Mouse (Mus musculus): Measurements from ENCODE around the gene Ttll5.

The Ttll5 gene

GRCm38 (mm10) chr12:86097781-86098180 is 273.3 kb downstream of the Ttll5 start:
- DNase-seq (ENCODE audit: extremely low spot score), result no peak

GRCm38 (mm10) chr12:86100711-86101110 is 276.3 kb downstream of the Ttll5 start:
- no peak for DNase-seq (ENCODE audit: extremely low spot score)

DNA sequence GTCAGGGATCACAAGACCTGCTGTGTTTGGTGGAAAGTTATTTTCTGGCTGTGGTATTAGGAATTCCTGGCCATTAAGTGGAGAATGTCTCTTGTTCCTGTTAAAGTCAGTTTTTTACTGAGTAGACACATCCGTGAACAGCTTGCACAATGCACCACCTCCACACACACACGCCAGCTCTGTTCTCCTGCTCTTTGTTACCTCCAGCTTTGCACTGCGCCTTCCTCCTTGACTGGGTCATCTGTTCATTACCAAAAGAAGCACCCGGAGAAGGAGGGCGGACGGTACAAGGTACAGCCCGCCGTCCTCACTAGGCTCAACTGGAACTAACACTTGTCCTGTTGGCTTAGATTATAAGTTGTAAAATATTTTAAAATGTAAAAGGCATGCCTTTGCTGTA is 278.2 kb downstream of the Ttll5 start:
- no peak for DNase-seq (ENCODE audit: extremely low spot score)

DNA sequence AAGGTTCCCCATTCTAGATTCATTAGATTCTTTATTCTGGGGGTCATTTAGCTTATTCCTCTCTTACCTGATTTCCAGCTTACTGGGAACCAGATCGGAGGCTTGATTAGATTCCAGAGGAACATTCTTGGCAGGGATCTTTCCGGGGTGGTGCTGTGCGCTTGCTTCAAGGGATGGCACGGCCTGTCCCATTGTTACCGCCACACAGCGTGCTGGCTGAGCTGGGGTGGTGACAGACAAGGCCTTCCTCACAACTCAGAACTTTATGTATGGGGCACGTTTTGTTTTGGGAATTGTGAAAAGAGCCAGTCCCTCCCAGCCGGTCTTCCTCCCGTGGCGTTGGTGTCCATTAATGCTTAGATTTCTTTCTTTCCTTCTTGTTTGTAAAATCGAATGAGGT is 278.9 kb downstream of the Ttll5 start:
- DNase-seq (ENCODE audit: extremely low spot score), result no peak

DNA sequence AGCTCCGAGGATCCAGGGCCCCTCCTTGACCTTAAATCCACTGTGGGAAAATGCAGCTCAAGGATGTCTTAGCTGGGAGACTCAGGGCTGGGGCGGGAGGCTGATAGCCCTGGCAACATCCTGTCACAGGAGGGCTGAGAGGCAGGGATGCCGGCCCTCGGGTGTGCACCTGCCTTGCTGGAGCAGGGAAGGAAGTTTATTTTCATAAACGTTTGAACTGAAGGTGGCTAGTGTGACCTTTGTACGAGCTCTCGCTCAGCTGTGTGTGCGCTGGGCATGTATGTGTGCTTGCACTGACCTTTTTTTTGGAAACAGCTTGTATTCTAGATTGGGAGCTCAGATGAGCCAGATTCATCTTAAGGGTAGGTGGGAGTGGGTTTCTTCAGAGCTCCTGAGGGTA is 279.4 kb downstream of the Ttll5 start:
- DNase-seq (ENCODE audit: extremely low spot score), result no peak

DNA sequence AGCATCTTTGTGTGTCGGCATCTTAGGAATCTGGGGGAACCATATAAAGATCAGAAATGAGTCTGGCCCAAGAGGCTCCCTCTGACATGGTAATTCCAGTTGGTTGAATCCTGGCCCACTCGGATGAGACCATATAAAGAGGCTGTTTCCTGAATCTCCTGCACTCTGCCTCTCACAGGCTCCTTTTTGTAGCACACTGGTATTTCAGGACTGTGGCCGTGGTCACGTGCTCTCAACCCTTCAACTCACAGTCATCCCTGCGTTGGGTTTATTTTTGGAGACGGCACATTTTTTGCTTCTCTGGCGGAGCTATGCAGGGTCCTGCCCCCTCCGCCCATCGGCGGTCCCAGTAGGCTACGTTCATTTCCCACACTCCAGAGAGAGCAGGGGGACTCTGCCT is 279.8 kb downstream of the Ttll5 start:
- DNase-seq (ENCODE audit: extremely low spot score), result no peak

- no peak for DNase-seq (ENCODE audit: extremely low spot score)
Observed at GRCm38 (mm10) chr12:86105546-86105945, 281.1 kb downstream of the Ttll5 start.

DNA sequence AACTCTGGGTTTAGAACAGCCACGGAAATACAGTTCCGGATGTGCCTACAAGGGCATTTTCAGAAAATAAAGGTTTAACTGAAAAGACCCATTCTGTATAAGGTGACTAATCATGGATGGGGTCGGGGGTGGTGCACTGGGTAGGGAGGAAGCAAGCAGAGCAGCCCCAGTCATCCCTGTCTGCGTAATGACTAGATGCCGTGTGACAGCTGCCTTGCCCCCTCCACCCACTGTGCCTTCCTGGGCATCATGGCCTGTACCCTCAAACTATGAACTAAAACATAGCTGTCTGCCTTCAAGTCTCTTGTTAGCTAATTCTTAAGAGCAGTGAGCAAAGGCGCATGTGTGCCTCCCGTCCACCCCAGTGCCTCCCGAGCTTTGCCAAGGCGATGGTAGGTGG is 281.6 kb downstream of the Ttll5 start:
- DNase-seq (ENCODE audit: extremely low spot score), result no peak

DNA sequence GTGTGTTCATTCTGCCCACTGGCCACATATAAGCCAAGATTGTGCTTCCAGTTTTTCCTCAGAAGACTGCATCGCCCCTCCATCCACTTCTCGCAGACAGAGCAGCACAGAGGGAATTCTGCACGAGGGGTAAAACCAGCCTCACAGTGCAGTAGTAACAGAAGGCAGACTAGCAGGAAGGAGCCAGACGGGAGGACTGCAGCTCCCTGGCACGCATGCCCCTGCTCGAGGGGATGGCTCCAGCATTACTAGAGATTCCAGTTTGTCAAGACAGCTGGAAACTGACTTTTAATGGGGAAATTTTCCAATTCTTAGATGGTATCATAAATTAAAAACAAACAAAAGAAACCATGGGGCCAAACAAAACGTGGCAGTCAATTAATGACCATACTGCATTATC is 283.2 kb downstream of the Ttll5 start:
- DNase-seq (ENCODE audit: extremely low spot score), result no peak

DNA sequence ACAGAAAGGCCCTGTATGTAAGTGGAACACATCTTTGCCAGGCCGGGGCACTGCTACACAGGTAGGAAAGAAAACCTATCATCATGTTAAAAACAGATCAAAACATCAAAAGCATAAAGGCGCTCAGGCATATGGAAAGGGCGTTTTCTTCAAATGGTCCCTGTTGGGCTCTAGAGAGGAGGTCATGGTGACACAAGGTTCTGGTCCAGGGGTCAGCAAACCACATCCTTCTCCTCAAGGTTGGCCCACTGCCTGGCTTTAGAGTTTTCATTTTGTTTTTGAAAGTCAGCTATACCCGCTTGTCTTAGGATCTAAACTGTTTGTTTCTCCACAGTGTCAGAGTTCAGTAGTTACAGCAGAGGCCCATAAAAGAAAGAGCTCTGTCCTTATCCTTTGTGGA is 285.1 kb downstream of the Ttll5 start:
- no peak for DNase-seq (ENCODE audit: extremely low spot score)

DNA sequence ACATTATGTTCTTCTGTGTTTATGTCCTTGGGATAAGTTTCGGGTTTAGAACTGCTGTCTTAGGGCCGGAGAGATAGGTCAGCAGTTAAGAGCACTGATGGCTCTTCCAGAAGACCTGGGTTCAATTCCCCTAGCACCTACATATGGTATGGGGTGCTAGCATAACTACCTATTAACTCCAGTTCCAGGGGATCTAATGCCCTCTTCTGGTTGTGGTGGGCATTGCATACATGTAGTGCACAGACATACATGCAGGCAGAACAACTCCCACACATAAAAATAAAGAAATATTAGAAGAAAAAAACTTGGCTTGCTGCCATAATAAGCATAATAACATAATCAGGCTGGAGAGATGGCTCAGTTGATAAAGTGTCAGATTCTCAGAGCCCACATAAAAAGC is 286.2 kb downstream of the Ttll5 start:
- no peak for DNase-seq (ENCODE audit: extremely low spot score)

Measured in embryo, embryonic 9.5 days (tissue).